Mouse (Mus musculus): Measurements from ENCODE around the gene Eipr1.
"Not testable (repeated sequence)": the region's sequence is repeated elsewhere in the genome, so short reads cannot be mapped to it uniquely, and the experiment has no call there.

The Eipr1 gene

GRCm38 (mm10) chr12:28896577-28896976 lies 145.0 kb downstream of the Eipr1 start:
- no peak for DNase-seq

DNA sequence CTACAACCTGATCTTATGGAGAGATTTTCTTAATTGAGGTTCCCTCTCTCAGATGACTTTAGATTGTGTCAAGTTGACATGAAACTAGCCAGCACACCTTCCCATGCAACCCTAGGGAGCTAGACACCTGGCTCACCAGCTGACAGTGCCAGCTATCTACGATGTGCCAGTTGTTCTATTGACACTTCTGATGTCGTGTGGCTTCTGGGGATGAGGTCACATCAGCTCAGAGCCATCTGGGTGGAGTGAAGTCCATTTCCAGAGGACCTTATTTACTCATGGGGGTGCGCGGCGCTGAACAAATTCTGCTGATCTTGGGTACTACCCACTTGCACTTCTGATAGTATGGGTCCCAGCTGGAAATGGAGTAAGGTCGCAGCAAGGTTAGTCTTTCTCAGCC lies 146.7 kb downstream of the Eipr1 start:
- DNase-seq: no peak

DNA sequence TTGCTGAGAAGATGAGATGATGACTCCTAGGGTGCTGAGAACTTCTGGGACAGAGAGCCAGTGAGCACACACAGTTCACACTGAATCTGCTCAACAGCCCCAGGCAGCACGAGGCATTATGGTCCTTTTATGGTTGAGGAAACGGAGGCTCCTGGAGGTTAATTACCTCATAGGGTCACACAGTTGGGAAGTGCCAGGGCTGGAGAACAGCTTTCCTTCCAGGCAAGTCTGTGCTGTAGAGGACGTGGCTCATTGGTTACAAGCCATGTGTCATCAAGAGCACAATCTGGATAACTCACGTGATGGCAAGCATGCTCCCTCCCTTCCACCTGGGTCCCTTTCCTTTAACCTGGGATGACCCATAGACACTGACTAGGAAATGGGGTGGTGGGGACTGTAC lies 148.1 kb downstream of the Eipr1 start:
- peak in 1 of 2 experiments; percentile 21 for DNase-seq

DNA sequence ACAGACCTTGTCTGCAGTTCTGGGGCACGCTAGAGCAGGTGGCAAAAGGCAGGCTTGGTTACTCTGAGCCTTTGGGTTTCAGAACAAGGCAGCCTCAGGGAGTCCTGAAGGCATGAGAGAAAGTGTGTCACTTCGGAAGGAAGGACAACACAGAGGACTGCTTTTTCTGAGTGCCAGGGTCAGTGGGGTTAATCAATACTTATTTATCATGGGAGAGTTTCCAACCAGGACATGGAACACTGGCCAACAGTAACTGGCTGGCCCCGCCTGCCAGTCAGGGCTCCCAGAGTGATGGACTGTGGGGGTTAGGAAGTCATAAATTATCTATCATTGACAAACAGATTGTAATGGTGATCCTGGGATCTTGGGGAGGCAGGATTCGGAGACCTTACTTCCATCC lies 148.7 kb downstream of the Eipr1 start:
- DNase-seq: no peak

DNA sequence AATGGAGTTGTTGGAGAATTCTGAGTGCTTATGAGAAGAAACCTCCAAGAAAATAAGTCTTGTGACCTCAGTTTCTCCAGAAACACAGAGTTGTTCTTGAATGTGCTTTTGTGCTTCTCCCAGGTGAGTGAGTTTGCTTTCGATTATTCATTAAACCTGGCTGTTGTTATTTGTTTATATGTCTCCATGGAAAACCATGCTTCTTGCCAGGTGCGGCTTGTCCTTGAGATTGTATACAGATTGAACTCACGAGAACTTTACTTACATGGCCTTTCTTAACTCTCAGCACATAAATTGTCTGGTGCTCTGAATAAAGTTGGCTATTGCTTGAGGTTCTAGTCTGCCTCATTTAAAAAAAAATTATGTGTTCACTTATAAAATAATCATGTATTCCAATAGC lies 150.5 kb downstream of the Eipr1 start:
- peak; percentile 17 to 47 for DNase-seq

DNA sequence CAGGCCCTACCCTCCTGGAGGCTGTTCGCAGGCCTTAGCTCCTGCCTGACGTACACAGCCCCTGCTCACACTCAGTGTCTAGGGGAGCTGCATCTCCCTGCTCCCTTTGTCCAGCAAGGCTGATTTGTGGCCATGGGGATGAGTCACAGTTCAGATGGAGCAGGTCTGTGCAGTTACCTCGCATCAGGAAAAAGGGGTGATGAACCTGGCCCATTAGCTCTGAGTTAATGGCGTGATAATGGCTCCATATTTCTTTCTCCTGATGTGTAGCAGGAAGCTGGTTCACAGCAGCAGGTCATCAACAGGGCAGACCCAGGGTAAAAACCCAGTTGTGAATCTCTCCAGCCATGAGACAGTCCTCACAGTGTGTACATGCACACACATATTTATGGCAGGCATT lies 151.5 kb downstream of the Eipr1 start:
- DNase-seq: no peak

DNA sequence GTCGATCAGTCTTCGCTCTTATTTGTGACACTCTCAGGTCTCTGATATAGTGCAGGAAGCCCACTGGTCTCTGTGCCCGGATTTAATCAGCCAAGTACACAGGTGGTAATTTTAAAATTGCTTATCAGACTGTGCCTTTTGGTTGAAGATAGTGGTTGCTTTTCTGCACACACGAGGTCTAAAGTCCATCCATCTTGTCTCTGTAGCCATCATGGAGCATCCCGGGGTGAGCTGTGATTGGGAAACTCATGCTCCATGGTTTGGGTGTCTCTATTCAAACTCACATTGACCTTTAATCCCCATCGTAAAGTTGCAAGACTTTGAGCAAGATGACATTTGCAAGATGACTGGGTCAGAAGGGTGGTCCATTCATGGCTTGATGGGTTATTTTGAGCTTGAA lies 153.9 kb downstream of the Eipr1 start:
- no peak for DNase-seq

DNA sequence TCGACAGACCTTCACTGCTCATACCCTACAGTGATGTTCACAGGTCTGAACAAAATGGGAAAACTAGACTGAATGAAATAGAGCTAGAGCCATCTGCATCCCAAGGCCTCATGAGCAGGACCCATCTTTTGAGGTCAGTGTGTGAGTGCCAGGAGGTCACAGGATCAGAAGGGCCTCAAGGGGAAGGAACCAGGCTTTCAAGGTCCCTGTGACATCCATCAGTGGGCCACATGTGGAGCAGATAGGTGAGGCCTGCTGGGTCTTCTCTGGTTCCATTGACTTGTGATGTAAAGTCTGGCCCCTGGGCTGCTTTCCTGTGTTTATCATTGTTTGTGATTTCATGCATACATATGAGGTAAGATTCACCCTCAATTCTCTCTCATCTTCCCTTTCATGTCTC lies 154.4 kb downstream of the Eipr1 start:
- DNase-seq: no peak

GRCm38 (mm10) chr12:28906809-28907297 lies 155.2 kb downstream of the Eipr1 start:
- DNase-seq: no peak

DNA sequence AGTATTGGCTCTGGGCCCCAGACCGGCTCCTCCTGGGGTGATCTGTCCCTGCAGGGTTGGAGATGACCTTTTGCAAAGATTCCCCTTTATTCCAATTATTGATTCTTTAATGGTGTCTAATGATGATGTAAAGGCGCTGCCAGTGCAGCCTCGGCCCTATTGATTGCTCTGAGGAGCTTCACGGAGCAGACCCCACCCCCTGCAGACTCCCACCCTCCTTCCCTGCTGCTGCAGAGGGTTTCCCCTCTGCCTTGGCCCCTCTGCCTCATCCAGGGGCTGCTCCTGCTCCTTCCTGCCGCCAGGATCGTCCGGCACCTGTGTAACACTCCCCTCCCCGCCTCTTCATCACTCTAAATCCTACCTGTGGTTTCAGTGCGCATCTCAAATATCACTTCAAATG lies 156.2 kb downstream of the Eipr1 start:
- DNase-seq: no peak

- no peak for DNase-seq
Observed at GRCm38 (mm10) chr12:28909851-28910250, 158.2 kb downstream of the Eipr1 start.

GRCm38 (mm10) chr12:28910568-28910967 lies 159.0 kb downstream of the Eipr1 start:
- peak in 1 of 2 experiments; percentile 6 for DNase-seq

GRCm38 (mm10) chr12:28912351-28912936 lies 160.8 kb downstream of the Eipr1 start:
- peak in 1 of 2 experiments; percentile 38 for DNase-seq

DNA sequence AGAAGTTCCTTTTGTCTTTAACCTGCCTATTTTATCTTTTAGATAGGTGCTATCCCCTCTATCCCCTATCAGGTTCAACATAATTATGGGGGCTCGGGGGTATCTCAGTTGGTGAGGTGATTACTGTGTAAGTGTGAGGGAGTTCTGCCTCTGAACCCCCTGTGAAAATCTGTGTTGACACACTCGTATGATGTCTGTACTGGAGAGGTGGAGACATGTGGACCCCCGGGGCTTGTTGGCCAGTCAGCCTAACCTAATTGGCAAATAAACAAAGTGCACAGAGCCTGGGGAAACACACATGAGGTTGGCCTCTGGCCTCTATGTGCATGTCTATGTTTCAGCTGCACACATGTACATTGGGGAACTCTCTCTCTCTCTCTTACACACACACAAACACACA lies 161.5 kb downstream of the Eipr1 start:
- DNase-seq: no peak

DNA sequence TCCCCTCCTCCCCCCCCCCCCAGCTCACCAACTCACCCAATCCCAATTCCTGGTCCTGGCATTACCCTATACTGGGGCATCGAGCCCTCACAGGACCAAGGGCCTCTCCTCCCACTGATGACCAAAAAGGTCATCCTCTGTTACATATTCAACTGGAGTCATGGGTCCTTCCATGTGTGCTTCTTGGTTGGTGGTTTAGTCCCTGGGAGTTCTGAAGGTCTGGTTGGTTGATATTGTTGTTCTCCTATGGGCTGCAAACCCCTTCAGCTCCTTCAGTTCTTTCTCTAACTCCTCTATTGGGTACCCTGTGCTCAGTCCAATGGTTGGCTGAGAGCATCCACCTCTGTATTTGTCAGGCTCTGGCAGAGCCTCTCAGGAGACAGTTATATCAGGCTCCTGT lies 162.5 kb downstream of the Eipr1 start:
- not testable (repeated sequence) for DNase-seq
